Mouse (Mus musculus) embryonic fibroblast, embryonic 13.5 days (primary cell): ENCODE measurements at regions not wholly inside any gene's neighbourhood (a gene's known extent, or its start where the extent isn't known, plus 50 kb on each side); places are given as distances from the start of the nearest gene placed in this dataset.
A peak's percentile ranks its signal among the peaks of the same experiment; 100 is the strongest.
"Not testable (repeated sequence)": the region's sequence is repeated elsewhere in the genome, so short reads cannot be mapped to it uniquely, and the experiment has no call there.

Experiments used
- H3K27ac ChIP-seq: 2 replicates; pipeline ENCODE4 v1.5.1; 2012; ENCODE audit warnings: low read length, control low read depth, inconsistent platforms; ENCODE audit not compliant: insufficient read depth
- H3K4me1 ChIP-seq: 2 replicates; pipeline ENCODE4 v1.6.1; 2011; ENCODE audit warnings: low read length; ENCODE audit not compliant: control insufficient read depth, insufficient read depth
- H3K4me3 ChIP-seq: 2 replicates; pipeline ENCODE4 v1.5.1; 2011; ENCODE audit warnings: mild to moderate bottlenecking, control low read depth, low read length; ENCODE audit not compliant: insufficient read depth
- CTCF ChIP-seq: IDR thresholded peaks from 2 replicates; pipeline ENCODE4 v1.5.1; 2011; ENCODE audit warnings: mild to moderate bottlenecking, control low read depth, low read length, moderate library complexity, borderline replicate concordance; ENCODE audit not compliant: insufficient read depth
- POLR2A ChIP-seq: IDR thresholded peaks from 2 replicates; pipeline ENCODE4 v1.6.1; 2011; ENCODE audit warnings: low read depth, mild to moderate bottlenecking, control low read depth, low read length, moderate library complexity

DNA sequence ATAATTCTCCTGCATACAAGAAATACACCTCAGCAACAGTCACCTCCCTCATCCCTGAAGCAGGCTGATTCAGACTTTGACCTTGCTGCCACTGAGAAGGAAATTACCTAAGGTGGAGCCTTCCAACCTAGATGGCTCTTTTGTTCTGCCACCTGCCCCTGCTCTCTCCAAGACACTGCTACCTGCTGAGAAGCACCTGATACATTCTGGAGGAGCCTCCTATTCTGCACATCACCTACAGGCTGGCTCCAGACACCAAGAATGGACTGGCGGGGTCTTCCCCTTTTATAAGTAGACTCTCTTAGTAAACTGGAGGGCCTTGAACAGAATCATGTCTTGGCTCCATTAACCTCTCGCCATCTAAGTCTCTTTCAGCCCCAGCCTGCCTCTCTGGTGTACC, 1149.5 kb upstream of the 2610301B20Rik start:
- H3K4me3 ChIP-seq, H3K4me1 ChIP-seq, H3K27ac ChIP-seq: not testable (repeated sequence)

- Histone ChIP-seq H3K4me1 (no peaks in the 10 kb centered on the region), H3K27ac (no peak overlapping the region)
- TF ChIP-seq CTCF: no peak
These were observed 1136.6 kb upstream of the 2610301B20Rik start for GRCm38 (mm10) chr4:9737691-9738090.

GRCm38 (mm10) chr4:9747411-9747938, 1126.8 kb upstream of the 2610301B20Rik start:
- H3K27ac ChIP-seq: no peak overlapping the region
- H3K4me1 ChIP-seq: no peaks in the 10 kb centered on the region
- no peak overlapping the region for H3K4me3 ChIP-seq
- TF ChIP-seq CTCF (no peak), POLR2A (no peak)

More at GRCm38 (mm10) chr4:9737691-9738090, 1136.6 kb upstream of the 2610301B20Rik start:
- no peak overlapping the region for H3K4me3 ChIP-seq

DNA sequence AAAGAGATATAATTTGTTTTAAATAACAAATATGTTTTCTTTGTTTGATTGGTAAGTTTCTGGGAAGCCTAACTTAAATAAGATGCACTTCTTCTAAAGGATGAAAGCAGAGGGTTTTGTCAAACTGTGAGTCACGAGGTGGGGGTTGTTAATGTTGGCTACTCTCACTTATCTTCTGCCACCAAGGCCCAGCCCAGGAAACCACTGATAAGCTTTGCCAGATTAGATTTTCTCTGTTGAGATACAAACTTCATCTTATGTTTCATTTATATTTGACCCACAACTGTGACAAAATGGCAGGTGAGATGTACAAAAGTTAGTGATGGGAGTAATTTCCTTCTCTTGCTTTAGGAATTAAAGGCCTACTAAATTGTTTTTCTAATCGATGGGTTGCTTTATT, 1126.2 kb upstream of the 2610301B20Rik start:
- TF ChIP-seq CTCF: no peak
- Histone ChIP-seq H3K4me3 (no peak overlapping the region), H3K4me1 (no peaks in the 10 kb centered on the region), H3K27ac (no peak overlapping the region)

DNA sequence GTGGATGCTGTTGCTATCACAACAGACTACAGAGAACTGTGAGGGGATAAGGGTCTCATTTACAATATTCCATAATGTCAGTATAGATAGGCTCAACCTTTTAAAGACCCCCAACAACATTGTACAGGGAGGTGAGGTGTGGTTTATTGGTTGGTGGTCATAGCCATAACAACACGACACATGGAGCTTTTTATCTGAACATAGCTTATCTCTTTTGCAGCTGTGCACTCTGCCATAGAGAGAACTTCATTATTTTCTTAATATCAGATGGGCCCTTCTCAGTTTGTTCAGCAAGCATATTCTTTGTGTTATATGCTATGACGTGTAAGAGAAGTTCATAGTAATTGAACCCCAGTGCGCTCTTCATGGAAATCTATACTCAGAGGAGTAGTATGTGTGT, 1124.4 kb upstream of the 2610301B20Rik start:
- Histone ChIP-seq H3K4me1 (no peaks in the 10 kb centered on the region), H3K27ac (no peak overlapping the region), H3K4me3 (no peak overlapping the region)
- no peak for TF ChIP-seq POLR2A

GRCm38 (mm10) chr4:9750404-9750803, 1123.9 kb upstream of the 2610301B20Rik start:
- Histone ChIP-seq H3K27ac (no peak overlapping the region), H3K4me1 (no peaks in the 10 kb centered on the region), H3K4me3 (no peak overlapping the region)
- TF ChIP-seq POLR2A: no peak
- no peak for TF ChIP-seq CTCF

DNA sequence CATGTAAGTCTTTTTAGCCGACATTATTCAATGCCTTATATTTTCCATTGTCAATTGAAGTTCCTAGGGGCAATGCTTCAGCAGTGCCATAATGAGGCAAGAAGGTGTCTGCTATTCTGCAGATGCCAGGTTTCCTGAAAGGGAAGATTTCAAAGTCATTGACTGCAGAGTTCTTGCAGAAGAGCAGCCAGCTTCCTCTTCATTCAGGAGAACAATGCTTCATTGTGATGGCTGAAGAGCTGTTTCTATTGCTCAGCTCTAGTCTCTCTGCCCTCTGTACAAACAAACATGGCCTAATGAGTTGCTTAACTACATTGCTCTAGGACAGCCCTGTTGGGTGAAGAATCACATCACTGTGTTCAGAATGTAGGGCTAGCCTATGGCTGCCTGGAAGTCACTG, 1111.0 kb upstream of the 2610301B20Rik start:
- no peak overlapping the region for H3K27ac ChIP-seq
- H3K4me3 ChIP-seq: no peak overlapping the region
- no peaks in the 10 kb centered on the region for H3K4me1 ChIP-seq
- TF ChIP-seq CTCF (no peak), POLR2A (no peak)

DNA sequence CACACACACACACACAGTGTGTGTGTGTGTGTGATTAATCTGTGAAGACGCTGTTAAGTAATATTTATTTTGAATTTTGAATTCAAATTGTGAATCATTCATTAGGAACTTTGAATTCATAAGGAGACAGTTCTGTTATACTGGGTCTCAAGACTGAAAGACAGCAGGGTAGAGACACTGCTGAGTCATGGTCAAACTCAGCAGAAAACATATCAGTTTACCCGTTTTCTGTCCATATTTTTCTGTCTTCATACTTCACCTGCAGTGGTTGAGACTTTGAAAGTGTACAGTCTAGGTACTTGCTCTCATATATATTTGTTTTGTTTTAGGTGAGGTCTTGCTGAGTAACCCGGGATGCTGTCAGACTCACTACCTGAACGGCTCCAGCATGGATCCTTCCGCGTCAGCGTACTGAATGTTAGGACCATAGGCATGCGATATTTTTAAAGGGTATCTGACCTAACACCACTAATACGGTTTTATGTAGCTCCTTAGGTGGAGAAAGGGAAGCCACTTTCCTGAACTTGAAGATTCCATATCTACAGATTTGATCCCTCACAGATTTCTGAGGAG, 1104.6 kb upstream of the 2610301B20Rik start:
- Histone ChIP-seq H3K27ac (no peak overlapping the region; the same call in 1 of the 2 replicates), H3K4me3 (no peak overlapping the region), H3K4me1 (no peaks in the 10 kb centered on the region)
- no peak for TF ChIP-seq CTCF
- no peak for TF ChIP-seq POLR2A

- Histone ChIP-seq H3K27ac (peak overlapping the region; percentile 34), H3K4me1 (no peaks in the 10 kb centered on the region), H3K4me3 (peak overlapping the region; percentile 59)
- TF ChIP-seq CTCF (no peak), POLR2A (no peak; the same call in none of the 2 replicates)
These were observed 1103.8 kb upstream of the 2610301B20Rik start for GRCm38 (mm10) chr4:9770372-9771102.

DNA sequence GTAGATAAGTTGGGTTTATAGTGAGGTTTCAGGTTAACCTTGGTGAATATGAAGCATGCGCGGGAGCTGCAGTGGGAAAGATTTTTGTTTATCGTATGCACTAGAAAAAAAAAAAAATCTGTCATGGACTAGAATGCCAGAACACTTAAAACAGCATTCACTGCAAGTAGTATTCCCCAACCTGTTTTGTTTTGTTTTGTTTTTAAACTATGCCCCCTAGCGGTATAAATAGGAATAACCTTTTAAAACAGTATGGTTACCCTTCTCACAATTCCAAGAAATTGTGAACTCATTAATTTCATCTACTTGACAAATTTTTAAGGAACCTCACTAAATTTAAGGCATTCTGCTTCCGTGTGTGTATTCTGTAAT, 1103.2 kb upstream of the 2610301B20Rik start:
- no peaks in the 10 kb centered on the region for H3K4me1 ChIP-seq
- TF ChIP-seq CTCF (no peak), POLR2A (no peak)
- H3K4me3 ChIP-seq: peak overlapping the region; percentile 59
- peak overlapping the region; percentile 34 for H3K27ac ChIP-seq
